Mouse (Mus musculus) kidney, postnatal 10 days (tissue): Measurements from ENCODE around the gene Cmip.

Experiments used
- DNase-seq: peaks from one replicate; pipeline ENCODE4 v3.0.0; 2021; ENCODE audit warnings: mixed read lengths

Gene Cmip

GRCm38 (mm10) chr8:117297913-117298518 lies 41.2 kb downstream of the Cmip start:
- DNase-seq = peak; percentile 72

DNA sequence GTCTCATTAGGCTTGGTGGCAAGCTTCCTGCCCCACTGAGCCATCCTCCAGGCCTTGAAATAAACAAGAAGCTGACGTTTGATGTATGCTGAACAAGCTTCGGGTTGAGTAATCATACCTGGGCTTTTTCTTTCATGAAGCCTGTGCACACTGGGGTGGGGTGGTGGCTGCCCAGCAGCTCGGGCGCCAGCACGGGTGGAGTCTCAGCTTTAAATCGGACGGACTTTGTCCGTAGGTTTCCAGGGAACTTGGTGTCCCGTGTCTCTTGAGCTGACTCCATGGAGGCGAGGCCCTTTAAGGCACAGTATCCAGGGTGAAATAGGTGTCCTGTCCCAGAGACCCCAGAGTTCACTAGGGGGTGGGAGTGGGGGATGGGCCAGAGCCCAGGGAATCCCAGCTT lies 42.3 kb downstream of the Cmip start:
- peak; percentile 46 for DNase-seq

- DNase-seq = peak; percentile 65
Observed at GRCm38 (mm10) chr8:117300188-117300587, 43.3 kb downstream of the Cmip start.

GRCm38 (mm10) chr8:117301457-117302041 lies 44.7 kb downstream of the Cmip start:
- no peak for DNase-seq

DNA sequence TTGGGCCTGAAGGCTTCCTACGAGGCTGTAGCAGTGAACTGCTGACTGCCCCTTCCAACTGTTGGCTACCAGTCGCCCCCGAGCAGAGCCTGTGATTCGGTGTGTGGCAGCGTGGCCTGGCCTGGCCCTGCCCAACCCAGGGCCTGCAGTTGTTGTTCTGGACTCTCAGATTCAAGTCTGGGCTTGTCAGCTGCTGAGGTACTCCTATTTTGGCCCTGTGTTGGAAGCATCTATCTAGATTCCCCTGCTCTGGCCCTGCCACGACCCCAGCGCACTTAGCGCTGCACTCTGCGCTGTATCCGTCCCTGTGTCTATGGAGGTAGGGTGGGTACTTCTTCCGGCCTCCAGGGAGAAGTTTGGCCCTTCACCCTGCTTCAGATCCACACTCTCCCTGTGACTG lies 45.2 kb downstream of the Cmip start:
- no peak for DNase-seq

GRCm38 (mm10) chr8:117303666-117304065 lies 46.8 kb downstream of the Cmip start:
- no peak for DNase-seq

GRCm38 (mm10) chr8:117305405-117305804 lies 48.5 kb downstream of the Cmip start:
- DNase-seq = no peak

DNA sequence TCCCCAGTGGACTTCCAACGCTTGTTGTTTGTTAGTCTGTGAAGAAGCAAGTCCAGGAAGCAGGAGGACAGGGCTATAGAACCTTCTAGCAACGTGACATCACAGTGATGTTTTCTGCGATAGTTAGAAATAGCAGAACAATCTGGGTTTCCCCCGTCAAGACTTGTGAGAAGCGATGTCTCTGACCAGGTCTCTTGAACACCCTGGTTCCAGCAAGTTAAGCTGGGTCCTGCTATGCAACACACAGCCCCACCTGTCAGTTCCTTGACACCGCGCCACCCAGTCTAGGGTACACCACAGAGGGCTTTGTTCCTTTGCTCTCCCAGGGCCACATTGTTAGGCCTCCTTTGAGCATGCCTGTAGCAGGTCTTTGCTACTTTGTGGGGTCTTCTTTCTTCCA lies 49.9 kb downstream of the Cmip start:
- no peak for DNase-seq

- DNase-seq = no peak
Observed at GRCm38 (mm10) chr8:117307221-117307620, 50.4 kb downstream of the Cmip start.

DNA sequence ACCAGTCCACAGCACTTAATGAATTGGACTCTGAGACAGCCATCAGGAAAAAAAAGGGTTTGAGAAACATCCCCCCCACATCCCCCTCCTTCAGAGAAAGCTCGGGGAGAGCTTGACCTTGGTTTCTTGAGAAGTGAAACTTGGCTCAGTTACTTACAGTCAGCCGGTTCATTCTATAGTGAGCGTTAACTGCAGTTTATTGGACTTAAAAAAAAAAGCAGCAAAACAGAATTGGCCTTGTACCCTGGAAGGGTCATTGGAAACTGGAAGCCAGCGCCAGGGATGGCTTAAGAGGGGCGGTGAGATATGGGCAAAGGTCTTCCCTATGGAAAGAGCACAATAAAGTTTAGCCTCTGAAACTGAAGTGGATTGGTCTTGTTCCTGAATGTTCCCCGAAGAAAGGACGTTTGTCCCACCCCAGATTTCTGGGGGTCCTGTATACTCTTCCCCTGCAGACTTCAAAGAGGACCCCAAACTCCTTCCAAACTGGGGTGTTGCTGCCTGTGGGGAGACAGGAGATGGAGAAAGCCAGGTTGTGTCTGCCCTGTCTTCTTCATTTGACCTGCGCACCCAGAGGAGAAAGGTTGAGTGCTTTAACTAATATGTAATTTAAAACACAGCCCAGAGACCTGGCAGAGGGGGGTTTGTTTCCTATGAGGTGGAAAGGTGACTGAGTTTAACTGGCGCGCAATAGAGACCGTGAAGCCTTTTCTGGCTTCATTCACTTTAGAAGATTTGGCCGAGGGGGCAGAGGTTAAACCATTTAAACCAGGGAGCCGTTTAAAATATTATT lies 51.6 kb downstream of the Cmip start:
- DNase-seq = peak; percentile 69

- peak; percentile 45 for DNase-seq
Observed at GRCm38 (mm10) chr8:117309653-117310274, 52.9 kb downstream of the Cmip start.

GRCm38 (mm10) chr8:117310961-117311561 lies 54.2 kb downstream of the Cmip start:
- DNase-seq = peak; percentile 75

DNA sequence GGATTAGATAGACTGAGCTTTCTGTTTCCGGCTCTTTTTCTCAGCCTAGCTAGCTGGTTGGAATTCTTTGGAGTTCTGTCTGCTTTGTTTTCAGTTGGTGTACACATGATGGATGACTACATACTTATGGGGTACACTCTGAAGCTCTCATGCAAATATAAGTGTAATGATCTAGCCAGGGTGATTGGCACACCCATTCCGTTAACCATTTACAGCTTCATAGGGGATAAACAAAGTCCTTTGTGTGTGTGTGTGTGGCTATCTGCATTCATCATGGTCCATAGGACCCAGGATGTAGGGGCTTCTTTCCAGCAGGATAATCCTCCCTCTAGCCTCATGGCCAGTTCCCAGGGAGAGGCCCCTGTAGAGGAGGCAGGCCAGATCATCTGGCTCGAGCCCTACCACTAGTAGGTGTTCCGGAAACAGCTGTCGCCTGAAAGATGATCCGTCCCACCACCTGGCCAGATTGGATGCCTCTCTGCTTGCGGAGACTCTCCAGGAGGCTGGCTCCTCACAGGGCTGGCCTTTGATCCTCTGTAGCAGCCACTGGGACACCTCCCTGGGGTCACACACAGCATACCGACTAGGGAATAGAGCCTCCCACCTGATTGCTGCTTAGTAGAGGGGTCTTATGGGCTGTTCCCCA lies 57.6 kb downstream of the Cmip start:
- DNase-seq = no peak

DNA sequence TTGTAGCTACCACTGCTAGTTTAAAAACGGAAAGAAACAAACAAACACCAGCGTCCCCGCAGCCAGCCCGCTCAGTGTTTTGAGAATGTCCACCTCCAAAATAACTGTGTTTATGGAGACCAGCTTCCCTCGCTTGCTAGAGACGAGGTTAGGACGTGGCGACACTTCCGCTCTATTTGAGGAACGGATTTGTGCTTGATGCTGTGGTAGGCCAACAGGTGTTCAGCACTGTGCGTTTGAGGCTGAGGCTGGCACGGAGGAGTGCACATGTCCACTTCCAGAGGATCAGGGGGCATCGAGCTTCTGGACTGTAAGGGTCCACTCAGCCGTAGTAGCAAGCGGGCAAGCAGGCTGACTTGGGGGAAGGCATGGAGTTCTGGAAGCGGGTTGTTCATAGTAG lies 58.9 kb downstream of the Cmip start:
- no peak for DNase-seq

DNA sequence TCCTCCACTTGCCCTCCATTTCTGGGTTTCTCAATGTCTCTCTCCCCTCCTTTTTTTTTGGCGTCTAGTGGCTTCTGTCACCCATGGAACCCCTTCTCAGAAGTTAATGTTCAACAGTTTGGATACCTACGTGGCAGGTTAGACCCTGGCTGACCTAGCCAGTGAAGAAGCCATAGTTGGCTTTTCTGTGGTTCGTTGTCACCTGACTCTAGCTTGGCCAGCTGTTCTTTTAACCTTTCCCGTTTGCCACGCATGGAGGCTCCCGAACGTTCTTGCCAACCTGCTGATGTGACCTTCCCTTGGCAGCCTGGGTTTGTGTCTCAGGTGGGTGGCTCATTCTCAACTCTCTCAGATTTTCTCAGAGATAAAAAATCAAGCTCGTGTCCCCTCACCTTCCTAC lies 60.6 kb downstream of the Cmip start:
- DNase-seq = peak; percentile 56

DNA sequence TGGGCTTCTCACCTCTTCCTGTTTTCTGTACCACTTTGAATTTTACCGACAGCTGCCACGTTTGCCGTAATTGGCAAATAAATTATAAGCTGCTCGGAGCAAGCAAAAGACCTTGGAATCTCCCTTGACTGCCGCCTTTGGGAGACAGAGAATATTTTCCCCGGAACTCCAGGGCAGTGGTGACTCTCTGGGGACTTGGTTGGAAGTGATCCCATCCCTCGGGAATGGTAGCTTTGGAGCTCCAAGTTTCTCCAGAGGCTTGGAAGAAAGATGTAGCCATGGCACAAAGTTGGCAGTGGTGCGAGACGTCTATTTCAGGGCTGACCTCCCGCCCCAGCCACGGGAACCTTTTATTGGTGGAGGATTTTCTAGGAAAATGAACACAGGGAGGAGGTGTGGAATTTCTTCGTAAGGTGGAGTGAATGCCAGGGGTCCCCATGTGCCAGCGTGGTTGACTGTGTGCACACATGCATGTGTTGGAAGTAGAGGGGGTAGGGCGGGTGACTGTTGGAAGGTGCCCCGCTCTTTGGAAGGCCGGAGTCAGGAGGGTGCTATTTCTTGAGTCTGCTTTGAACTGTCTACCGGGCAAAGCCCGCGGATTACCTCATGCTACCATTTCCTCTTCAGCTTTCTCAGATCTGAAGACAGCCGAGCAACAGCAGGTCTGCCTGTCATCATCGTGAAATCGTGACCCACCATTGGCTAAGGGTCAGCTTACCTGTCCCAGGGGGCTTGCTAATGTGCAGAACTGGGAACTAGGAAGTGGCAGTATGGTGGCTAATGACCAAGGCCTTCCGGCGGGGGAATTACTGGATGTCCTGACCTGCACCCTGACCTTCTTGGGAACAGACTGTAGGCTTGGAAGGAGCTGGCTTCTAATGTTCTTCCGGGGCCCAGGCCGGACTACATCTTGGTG lies 62.3 kb downstream of the Cmip start:
- DNase-seq = no peak

- DNase-seq = no peak
Observed at GRCm38 (mm10) chr8:117320616-117321015, 63.8 kb downstream of the Cmip start.

GRCm38 (mm10) chr8:117321232-117321631 lies 64.4 kb downstream of the Cmip start:
- no peak for DNase-seq

DNA sequence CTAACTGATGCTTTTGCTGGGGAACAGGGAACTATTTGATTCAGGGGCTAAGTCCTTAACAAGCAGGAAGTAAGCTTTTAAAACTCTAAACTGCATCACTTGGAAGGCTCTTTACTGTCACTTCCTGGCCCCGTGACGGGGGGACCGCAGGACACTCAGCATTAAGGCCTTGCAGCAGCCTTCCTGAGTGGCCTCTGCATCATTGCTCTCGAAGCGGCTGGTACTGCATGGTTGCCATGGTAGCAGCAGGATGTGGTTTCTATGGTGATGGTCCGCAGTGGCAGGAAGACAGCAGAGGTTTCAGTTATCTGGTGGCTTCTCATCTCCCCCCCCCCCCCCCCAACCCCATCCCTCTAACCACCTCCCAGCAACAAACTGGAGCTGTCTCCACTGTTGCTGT lies 65.2 kb downstream of the Cmip start:
- DNase-seq = peak; percentile 58

DNA sequence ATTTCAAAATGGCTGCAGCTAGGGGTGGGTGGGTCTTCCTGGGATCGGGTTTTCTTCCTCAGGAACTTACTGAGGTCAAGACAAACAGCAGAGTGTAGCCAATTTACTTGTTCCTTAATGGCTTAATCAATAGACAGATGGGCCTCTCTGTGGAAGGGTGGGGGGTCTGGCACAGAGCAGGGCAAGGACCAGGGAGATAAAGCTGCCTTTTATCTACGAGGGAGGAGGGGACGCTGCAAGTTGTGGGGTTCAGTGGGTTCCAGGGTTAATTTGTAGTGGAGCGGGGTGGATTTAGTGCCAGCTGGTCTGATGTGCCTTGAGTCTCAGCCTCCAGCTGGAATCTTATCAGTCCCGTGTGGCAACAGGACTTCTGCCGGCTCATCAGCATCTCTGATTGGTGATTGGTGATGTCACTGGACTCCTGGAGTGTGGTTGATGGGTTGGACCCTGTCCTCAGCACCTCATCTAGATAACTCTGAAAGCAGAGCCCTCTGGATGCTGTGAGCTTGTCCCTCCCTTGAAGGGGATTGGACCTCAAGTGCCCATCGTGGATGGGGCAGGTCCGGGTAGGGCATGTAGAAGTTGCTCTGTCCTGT lies 65.9 kb downstream of the Cmip start:
- DNase-seq = no peak

DNA sequence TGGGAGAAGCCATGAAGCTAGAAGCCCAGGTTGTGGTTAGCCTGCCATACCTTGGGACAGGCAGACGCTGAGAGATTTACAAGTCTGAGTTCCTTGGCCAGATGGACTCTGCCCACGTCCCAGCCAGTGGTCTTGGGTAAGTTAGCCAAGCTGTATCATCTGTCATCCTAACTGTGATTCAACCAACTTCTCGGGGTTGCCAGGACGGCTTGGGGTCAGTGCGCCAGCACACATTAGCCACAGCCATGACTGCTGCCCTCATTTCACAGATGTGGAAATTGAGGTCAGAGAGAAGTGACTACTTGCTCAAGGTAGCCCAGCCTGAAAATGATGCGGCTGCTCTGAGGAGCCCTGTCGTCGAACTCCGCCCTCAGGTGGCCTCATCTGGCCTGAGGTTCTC lies 68.0 kb downstream of the Cmip start:
- DNase-seq = no peak
